Comparison of ENCODE assay signal across 22 mouse cellular contexts in the genomic region with DNA sequence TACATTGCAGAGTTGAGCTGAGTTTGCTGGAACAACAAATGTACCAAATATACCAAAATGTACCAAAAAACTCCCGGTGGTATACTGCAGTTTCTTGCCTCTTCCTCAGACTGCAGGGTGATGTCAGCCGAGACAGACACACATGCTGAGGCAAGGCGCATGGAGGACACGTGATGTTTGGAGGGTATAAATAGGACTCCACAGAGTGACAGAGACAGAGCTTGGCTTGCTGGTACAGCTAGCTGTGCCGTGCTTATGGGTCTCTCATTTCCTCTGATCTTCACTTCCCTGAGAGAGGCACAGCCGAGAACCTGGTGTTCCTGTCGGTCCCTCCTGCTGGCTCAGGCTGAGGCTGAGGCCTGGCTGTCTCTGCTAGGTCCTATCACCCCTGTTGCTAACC. TPM values are rescaled to one million over a fixed set of nuclear protein-coding genes. Genes with fewer than 3 reads are reported as not detected.
DNase-seq lines count a peak whose midpoint lies in the region; ATAC-seq and TF ChIP-seq lines count a peak whose summit lies in the region.
"Had no signal": no experiment of that assay in that cellular context is flagged by ENCODE, and none has a peak within 500 bp of the region (broad histone marks: within the 10 kb centered on the region; RNA-seq: fewer than 3 reads in every experiment).

No protein-coding gene starts in this region.

- no peak for TF ChIP-seq EP300 in heart, postnatal 0 days (IDR thresholded peaks at IDR 0.05; ENCODE audit: low read depth)

- peak; percentile 56 for DNase-seq in gastrocnemius, adult 18-20 months (ENCODE audit: low spot score)
- no peak for DNase-seq in gastrocnemius, postnatal 4 days (ENCODE audit: low spot score in 2 of 2)
- DNase-seq in heart, postnatal 36 days: no peak
- peak; percentile 55 for DNase-seq in brain, adult 2 months (ENCODE audit: low read depth, low spot score)
- peak; percentile 11 for DNase-seq in heart, postnatal 0 days (ENCODE audit: low spot score)
- DNase-seq in thymus, adult 18-20 months: no peak
- DNase-seq: adrenal gland, postnatal 36 days; B cell, adult 2 months; cerebellum, postnatal 36 days; kidney, adult 2 months; kidney, postnatal 14 days; liver, embryonic 13.5 days; lung, embryonic 14.5 days; lung, postnatal 4 days; retina, postnatal 1 day; right cerebral cortex, postnatal 4 days had no signal

- 63% methylated on average over 7 of the region's 7 CpGs for WGBS in heart, embryonic 12.5 days
- WGBS in heart, postnatal 0 days: 45% methylated on average over 7 of the region's 7 CpGs

- ATAC-seq in heart, embryonic 12.5 days (ENCODE audit: insufficient number of reproducible peaks, low FRiP score): no peak
- no peak for ATAC-seq in heart, postnatal 0 days (ENCODE audit: insufficient read depth, low read depth)
- ATAC-seq: inflammation-experienced regulatory T-cells, adult 6 months had no signal

- H3K9me3 ChIP-seq in heart, embryonic 12.5 days (replicated peaks): no peaks in the 10 kb centered on the region
- H3K9me3 ChIP-seq in heart, postnatal 0 days (replicated peaks; ENCODE audit: control insufficient read depth, low read length): no peaks in the 10 kb centered on the region
- H3K9me3 ChIP-seq: forebrain, embryonic 12.5 days; hindbrain, embryonic 13.5 days; limb, embryonic 13.5 days; liver, embryonic 13.5 days had no signal

- peaks cover 10% of the 10 kb centered on the region for H3K4me1 ChIP-seq in heart, embryonic 12.5 days (replicated peaks)
- peaks cover 5% of the 10 kb centered on the region for H3K4me1 ChIP-seq in heart, postnatal 0 days (ENCODE audit: control insufficient read depth, insufficient read depth)

- H3K4me3 ChIP-seq in heart, embryonic 12.5 days: no peak overlapping the region
- H3K4me3 ChIP-seq in heart, postnatal 0 days (ENCODE audit: low read depth, low read length): no peak overlapping the region
- H3K4me3 ChIP-seq: forebrain, embryonic 12.5 days; hindbrain, embryonic 13.5 days; limb, embryonic 13.5 days; liver, embryonic 13.5 days had no signal

- H3K36me3 ChIP-seq in heart, embryonic 12.5 days: no peaks in the 10 kb centered on the region
- H3K36me3 ChIP-seq in heart, postnatal 0 days (replicated peaks; ENCODE audit: control insufficient read depth, insufficient read depth, low read length): no peaks in the 10 kb centered on the region
- H3K36me3 ChIP-seq: forebrain, embryonic 12.5 days; hindbrain, embryonic 13.5 days; limb, embryonic 13.5 days; liver, embryonic 13.5 days had no signal

- no peak for TF ChIP-seq CTCF in heart, postnatal 0 days (IDR thresholded peaks at IDR 0.05; ENCODE audit: low read depth)

- no peak overlapping the region for H3K27ac ChIP-seq in heart, embryonic 12.5 days (ENCODE audit: poor library complexity, severe bottlenecking)
- H3K27ac ChIP-seq in heart, postnatal 0 days (ENCODE audit: low read depth): no peak overlapping the region; the same call in 1 of the 2 replicates
- H3K27ac ChIP-seq: forebrain, embryonic 12.5 days; hindbrain, embryonic 13.5 days; limb, embryonic 13.5 days; liver, embryonic 13.5 days; stomach, postnatal 0 days had no signal

- H3K9ac ChIP-seq in heart, embryonic 12.5 days: 0 out of 2 replicates have a peak overlapping the region, but pooled peaks have one; percentile 32
- 0 out of 2 replicates have a peak overlapping the region, but pooled peaks have one; percentile 1 for H3K9ac ChIP-seq in heart, postnatal 0 days (replicated peaks; ENCODE audit: low read depth, low read length)
- H3K9ac ChIP-seq: forebrain, embryonic 12.5 days; hindbrain, embryonic 13.5 days; limb, embryonic 13.5 days; liver, embryonic 13.5 days; lung, embryonic 14.5 days had no signal

- H3K4me2 ChIP-seq in heart, embryonic 12.5 days: no peak overlapping the region
- no peak overlapping the region for H3K4me2 ChIP-seq in heart, postnatal 0 days (ENCODE audit: low read depth, low read length)
- H3K4me2 ChIP-seq: forebrain, embryonic 12.5 days; hindbrain, embryonic 13.5 days; limb, embryonic 13.5 days; liver, embryonic 13.5 days; lung, embryonic 14.5 days had no signal

- intact Hi-C loops in heart, postnatal 36 days (cut with DNase I): loop anchor here (5.0 kb wide), 1 partner anchor 115 kb away; a partner anchor contains a TSS

- no peaks in the 10 kb centered on the region for H3K27me3 ChIP-seq in heart, embryonic 12.5 days (replicated peaks)
- H3K27me3 ChIP-seq in heart, postnatal 0 days (ENCODE audit: control insufficient read depth, insufficient read depth, low read length): no peaks in the 10 kb centered on the region
- H3K27me3 ChIP-seq: hindbrain, embryonic 13.5 days; limb, embryonic 13.5 days had no signal

RNA-seq across cellular contexts. Expression of a gene that starts 2.5 kb away (rescaled TPM):
- 1 to 10 TPM; 2.0 to 2.2 TPM for total RNA-seq in gastrocnemius, adult 18-20 months (2021)
- total RNA-seq in gastrocnemius, postnatal 4 days (2021): 1 to 10 TPM; 5.5 to 7.4 TPM
- 9.3 and 9.9 TPM in 2 replicates for polyA plus RNA-seq in heart, embryonic 12.5 days (2016; fragmentation: Nextera tagmentation; extraction: Ambion mirVana)
- total RNA-seq in heart, postnatal 36 days (2021): 1 to 10 TPM; 1.5 to 1.9 TPM
- 3.4 and 5.2 TPM in 2 replicates for total RNA-seq in heart, postnatal 0 days (2014; rRNA removed; ENCODE audit: low replicate concordance)
- polyA plus RNA-seq in heart, postnatal 0 days (2015; fragmentation: Nextera tagmentation; extraction: Ambion mirVana): 2.6 and 3.2 TPM in 2 replicates

RNA-seq across cellular contexts. Expression of a gene that starts 2.8 kb away (rescaled TPM):
- total RNA-seq in gastrocnemius, adult 18-20 months (2021): not detected
- total RNA-seq in gastrocnemius, postnatal 4 days (2021): under 1 TPM; 0.29 to 0.96 TPM
- 0.27 and 0.32 TPM in 2 replicates for polyA plus RNA-seq in heart, embryonic 12.5 days (2016; fragmentation: Nextera tagmentation; extraction: Ambion mirVana)
- total RNA-seq in heart, postnatal 36 days (2021): under 1 TPM; 0.22 to 0.35 TPM
- not detected in 2 replicates for total RNA-seq in heart, postnatal 0 days (2014; rRNA removed; ENCODE audit: low replicate concordance)
- polyA plus RNA-seq in heart, postnatal 0 days (2015; fragmentation: Nextera tagmentation; extraction: Ambion mirVana): 0.33 and 0.41 TPM in 2 replicates
- polyA plus RNA-seq: kidney, adult 2 months had no signal

RNA-seq across cellular contexts. Expression of a gene that starts 8.8 kb away (rescaled TPM):
- 1 to 10 TPM; 3.2 to 4.3 TPM for total RNA-seq in gastrocnemius, adult 18-20 months (2021)
- total RNA-seq in gastrocnemius, postnatal 4 days (2021): 10 to 100 TPM; 29.8 to 42.1 TPM
- 17.2 and 20.2 TPM in 2 replicates for polyA plus RNA-seq in heart, embryonic 12.5 days (2016; fragmentation: Nextera tagmentation; extraction: Ambion mirVana)
- 10 to 100 TPM in 1 of 2 experiments, 1 to 10 TPM in 1; 6.0 to 11.4 TPM for total RNA-seq in heart, postnatal 36 days (2021)
- 4.3 and 22.4 TPM in 2 replicates for total RNA-seq in heart, postnatal 0 days (2014; rRNA removed; ENCODE audit: low replicate concordance)
- 3.1 and 3.5 TPM in 2 replicates for polyA plus RNA-seq in heart, postnatal 0 days (2015; fragmentation: Nextera tagmentation; extraction: Ambion mirVana)

RNA-seq across cellular contexts. Expression of a gene that starts 25.8 kb away (rescaled TPM):
- 10 to 100 TPM; 20.6 to 24.6 TPM for total RNA-seq in gastrocnemius, adult 18-20 months (2021)
- 10 to 100 TPM; 25.0 to 26.5 TPM for total RNA-seq in gastrocnemius, postnatal 4 days (2021)
- polyA plus RNA-seq in heart, embryonic 12.5 days (2016; fragmentation: Nextera tagmentation; extraction: Ambion mirVana): 56.8 and 59.0 TPM in 2 replicates
- 10 to 100 TPM; 22.0 to 23.0 TPM for total RNA-seq in heart, postnatal 36 days (2021)
- total RNA-seq in heart, postnatal 0 days (2014; rRNA removed; ENCODE audit: low replicate concordance): 40.0 and 57.2 TPM in 2 replicates
- 63.5 and 71.2 TPM in 2 replicates for polyA plus RNA-seq in heart, postnatal 0 days (2015; fragmentation: Nextera tagmentation; extraction: Ambion mirVana)

RNA-seq across cellular contexts. Expression of a gene that starts 31.9 kb away (rescaled TPM):
- total RNA-seq in gastrocnemius, adult 18-20 months (2021): 1 to 10 TPM; 2.0 to 2.1 TPM
- total RNA-seq in gastrocnemius, postnatal 4 days (2021): 1 to 10 TPM; 2.5 to 3.8 TPM
- polyA plus RNA-seq in heart, embryonic 12.5 days (2016; fragmentation: Nextera tagmentation; extraction: Ambion mirVana): 18.4 and 19.5 TPM in 2 replicates
- 1 to 10 TPM in 1 of 2 experiments, under 1 TPM in 1; 0.81 to 1.3 TPM for total RNA-seq in heart, postnatal 36 days (2021)
- total RNA-seq in heart, postnatal 0 days (2014; rRNA removed; ENCODE audit: low replicate concordance): 0.34 and 1.1 TPM in 2 replicates
- polyA plus RNA-seq in heart, postnatal 0 days (2015; fragmentation: Nextera tagmentation; extraction: Ambion mirVana): 1.6 TPM in 2 replicates

Comparison
In these comparisons a context has a peak if more than half of its experiments do, and no peak if none do; other contexts are left out.
1. DNase-seq: peak in gastrocnemius, adult 18-20 months (single experiment), brain, adult 2 months (single experiment) and heart, postnatal 0 days (single experiment); none in gastrocnemius, postnatal 4 days (0 of 2), heart, postnatal 36 days (0 of 2) and thymus, adult 18-20 months (0 of 2).